Mouse (Mus musculus) intestine, embryonic 14.5 days (tissue): ENCODE data around the gene Spon1. TPM values are rescaled to one million over a fixed set of nuclear protein-coding genes. Genes with fewer than 3 reads are reported as not detected.

ENCODE experiments used
- ATAC-seq: fragments of 200-750 bp; cut with Nextera tagmentation; replicated peaks from 2 replicates; pipeline ENCODE4 v1.8.0; 2017; ENCODE audit warnings: low read depth, moderate number of reproducible peaks, moderate TSS enrichment, moderate library complexity; ENCODE audit not compliant: low FRiP score, low TSS enrichment
- DNase-seq: peaks from one replicate; pipeline ENCODE4 v3.0.0-alpha.2; 2018; ENCODE audit warnings: low spot score
- H3K27ac ChIP-seq: fragments of 300-500 bp; sonication (generic); 2 replicates; pipeline ENCODE4 v1.5.1; 2014; ENCODE audit warnings: low read depth, mild to moderate bottlenecking, control low read depth
- H3K27me3 ChIP-seq: fragments of 300-500 bp; sonication (generic); replicated peaks from 2 replicates; pipeline ENCODE4 v1.6.1; 2014; ENCODE audit warnings: low read length, control low read depth; ENCODE audit not compliant: control insufficient read depth, insufficient read depth
- H3K36me3 ChIP-seq: fragments of 300-500 bp; sonication (generic); 2 replicates; pipeline ENCODE4 v1.6.1; 2014; ENCODE audit warnings: low read length, control low read depth; ENCODE audit not compliant: control insufficient read depth, insufficient read depth
- H3K4me1 ChIP-seq: fragments of 300-500 bp; sonication (generic); replicated peaks from 2 replicates; pipeline ENCODE4 v1.6.1; 2014; ENCODE audit warnings: low read length, control low read depth, mixed read lengths; ENCODE audit not compliant: control insufficient read depth, insufficient read depth
- H3K4me2 ChIP-seq: fragments of 300-500 bp; sonication (generic); 2 replicates; pipeline ENCODE4 v1.6.1; 2014; ENCODE audit warnings: low read length
- H3K4me3 ChIP-seq: fragments of 300-500 bp; sonication (generic); 2 replicates; pipeline ENCODE4 v1.5.1; 2014; ENCODE audit warnings: low read depth, low read length, control low read depth, mixed read lengths
- H3K9ac ChIP-seq: fragments of 300-500 bp; sonication (generic); 2 replicates; pipeline ENCODE4 v1.6.1; 2014; ENCODE audit warnings: mild to moderate bottlenecking, low read length
- H3K9me3 ChIP-seq: fragments of 300-500 bp; sonication (generic); 2 replicates; pipeline ENCODE4 v1.6.1; 2016; ENCODE audit warnings: low read length, control low read depth; ENCODE audit not compliant: control insufficient read depth
- WGBS: fragments of 180-500 bp; shearing (Covaris S2); extraction: QIAGEN DNeasy Blood & Tissue Kit; methylation state at CpG from one replicate; pipeline ENCODE4 v1.1.7; 2014; 5-methylcytosine and 5-hydroxymethylcytosine counted together
- polyA plus RNA-seq: library from polyadenylated mRNA; unstranded; fragments of >200 nt; fragmentation: Nextera tagmentation; extraction: Ambion mirVana; gene quantifications from 2 replicates; pipeline ENCODE4 v1.2.1, GENCODE M21; 2014

The Spon1 gene
- polyA plus RNA-seq, 1 experiment from 2014 or later: 12.2 TPM

GRCm38 (mm10) chr7:113961500-113961895, 195.7 kb downstream of the Spon1 start:
- WGBS: 68% methylated on average over 3 of the region's 3 CpGs
- Histone ChIP-seq H3K4me1 (peaks cover 6% of the 10 kb centered on the region; the same call in 1 of the 2 replicates), H3K4me3 (no peak overlapping the region), H3K9ac (no peak overlapping the region), H3K4me2 (no peak overlapping the region), H3K36me3 (no peaks in the 10 kb centered on the region), H3K9me3 (no peaks in the 10 kb centered on the region), H3K27ac (no peak overlapping the region), H3K27me3 (no peaks in the 10 kb centered on the region)
- ATAC-seq: no peak
- DNase-seq: no peak

GRCm38 (mm10) chr7:113962078-113962477, 196.3 kb downstream of the Spon1 start:
- no peak overlapping the region for H3K27ac ChIP-seq
- no peak overlapping the region for H3K9ac ChIP-seq
- no peaks in the 10 kb centered on the region for H3K36me3 ChIP-seq
- peaks cover 6% of the 10 kb centered on the region; the same call in 1 of the 2 replicates for H3K4me1 ChIP-seq
- ATAC-seq (no peak), DNase-seq (no peak)
- no peak overlapping the region for H3K4me3 ChIP-seq
- no peak overlapping the region for H3K4me2 ChIP-seq
- 83% methylated on average over 4 of the region's 4 CpGs for WGBS
- no peaks in the 10 kb centered on the region for H3K9me3 ChIP-seq
- no peaks in the 10 kb centered on the region for H3K27me3 ChIP-seq

GRCm38 (mm10) chr7:113963766-113964165, 198.0 kb downstream of the Spon1 start:
- ATAC-seq (no peak), DNase-seq (no peak)
- Histone ChIP-seq H3K9ac (no peak overlapping the region), H3K4me1 (peaks cover 6% of the 10 kb centered on the region; the same call in 1 of the 2 replicates), H3K36me3 (no peaks in the 10 kb centered on the region), H3K27ac (no peak overlapping the region), H3K27me3 (no peaks in the 10 kb centered on the region), H3K4me2 (no peak overlapping the region), H3K9me3 (no peaks in the 10 kb centered on the region), H3K4me3 (no peak overlapping the region)
- 23% methylated on average over 4 of the region's 4 CpGs for WGBS

GRCm38 (mm10) chr7:113965625-113966024, 199.8 kb downstream of the Spon1 start:
- Histone ChIP-seq H3K36me3 (no peaks in the 10 kb centered on the region), H3K27me3 (no peaks in the 10 kb centered on the region), H3K4me1 (peaks cover 6% of the 10 kb centered on the region; the same call in 1 of the 2 replicates), H3K9me3 (no peaks in the 10 kb centered on the region), H3K27ac (no peak overlapping the region), H3K9ac (no peak overlapping the region), H3K4me3 (no peak overlapping the region), H3K4me2 (no peak overlapping the region)
- ATAC-seq (no peak), DNase-seq (no peak)
- WGBS: 78% methylated on average over 8 of the region's 8 CpGs

- Histone ChIP-seq H3K27me3 (no peaks in the 10 kb centered on the region), H3K27ac (no peak overlapping the region)
- no peak for ATAC-seq
These were observed 203.4 kb downstream of the Spon1 start for GRCm38 (mm10) chr7:113969182-113969581.

GRCm38 (mm10) chr7:113972536-113972935, 206.7 kb downstream of the Spon1 start:
- Histone ChIP-seq H3K9ac (no peak overlapping the region), H3K4me3 (no peak overlapping the region), H3K27me3 (no peaks in the 10 kb centered on the region), H3K4me2 (no peak overlapping the region), H3K4me1 (no peaks in the 10 kb centered on the region), H3K27ac (no peak overlapping the region), H3K36me3 (no peaks in the 10 kb centered on the region), H3K9me3 (peaks cover 6% of the 10 kb centered on the region; the same call in 1 of the 2 replicates)
- DNase-seq (no peak), ATAC-seq (no peak)
- WGBS: 88% methylated on average over 4 of the region's 4 CpGs

More at GRCm38 (mm10) chr7:113969182-113969581, 203.4 kb downstream of the Spon1 start:
- H3K4me3 ChIP-seq: no peak overlapping the region
- H3K36me3 ChIP-seq: no peaks in the 10 kb centered on the region
- H3K9me3 ChIP-seq: peaks cover 6% of the 10 kb centered on the region; the same call in 1 of the 2 replicates
- no peaks in the 10 kb centered on the region for H3K4me1 ChIP-seq
- no peak for DNase-seq
- no peak overlapping the region for H3K9ac ChIP-seq
- no peak overlapping the region for H3K4me2 ChIP-seq

- Histone ChIP-seq H3K36me3 (no peaks in the 10 kb centered on the region), H3K9me3 (0 out of 2 replicates have a peak, but pooled peaks cover 3% of the 10 kb centered on the region), H3K4me1 (no peaks in the 10 kb centered on the region), H3K4me2 (no peak overlapping the region), H3K9ac (no peak overlapping the region), H3K4me3 (no peak overlapping the region), H3K27me3 (no peaks in the 10 kb centered on the region), H3K27ac (no peak overlapping the region)
- ATAC-seq (no peak), DNase-seq (no peak)
- WGBS: 80% methylated on average over 10 of the region's 10 CpGs
These were observed 220.8 kb downstream of the Spon1 start for GRCm38 (mm10) chr7:113986406-113987134.

- Histone ChIP-seq H3K36me3 (no peaks in the 10 kb centered on the region), H3K4me2 (no peak overlapping the region), H3K4me1 (no peaks in the 10 kb centered on the region), H3K9ac (no peak overlapping the region), H3K27me3 (no peaks in the 10 kb centered on the region), H3K4me3 (no peak overlapping the region), H3K9me3 (0 out of 2 replicates have a peak, but pooled peaks cover 3% of the 10 kb centered on the region), H3K27ac (no peak overlapping the region)
- ATAC-seq (no peak), DNase-seq (no peak)
These were observed 222.4 kb downstream of the Spon1 start for GRCm38 (mm10) chr7:113988156-113988555.
